Mouse (Mus musculus) lung, postnatal 4 days (tissue): ENCODE data around the gene Olfr766-ps1.
"Not testable (repeated sequence)": the region's sequence is repeated elsewhere in the genome, so short reads cannot be mapped to it uniquely, and the experiment has no call there.

ENCODE experiments used
- DNase-seq, 2 experiments: peaks; one replicate each; pipeline ENCODE4 v3.0.0; 2021

Olfr766-ps1 gene

GRCm38 (mm10) chr10:129068877-129069276 lies at the start of gene Olfr766-ps1:
Olfr766-ps1 (minus strand) TSS chr10:129068977.
- DNase-seq = no peak

- no peak for DNase-seq
Observed at GRCm38 (mm10) chr10:129117761-129118160, 49.0 kb upstream of the Olfr766-ps1 start, which contains the start of gene Olfr769. Olfr769 (minus strand) TSS chr10:129117861.

GRCm38 (mm10) chr10:129115146-129115545 lies 46.4 kb upstream of the Olfr766-ps1 start:
- no peak for DNase-seq

GRCm38 (mm10) chr10:129101231-129101630 lies 32.5 kb upstream of the Olfr766-ps1 start:
- DNase-seq = no peak

GRCm38 (mm10) chr10:129099275-129099674 lies 30.5 kb upstream of the Olfr766-ps1 start, which contains the start of gene Olfr768:
Olfr768 (minus strand) TSS chr10:129099375.
- DNase-seq = no peak

GRCm38 (mm10) chr10:129082810-129083209 lies 14.0 kb upstream of the Olfr766-ps1 start, which contains the start of gene Olfr767:
Olfr767 (minus strand) TSS chr10:129082910.
- not testable (repeated sequence) for DNase-seq

GRCm38 (mm10) chr10:129049898-129050297 lies 18.9 kb downstream of the Olfr766-ps1 start, which contains the start of gene Olfr765:
Olfr765 (minus strand) TSS chr10:129049998.
- DNase-seq = not testable (repeated sequence)

GRCm38 (mm10) chr10:129039796-129040195 lies 29.0 kb downstream of the Olfr766-ps1 start, which contains the start of gene Olfr764-ps1:
Olfr764-ps1 (minus strand) TSS chr10:129039896.
- no peak for DNase-seq

GRCm38 (mm10) chr10:129028343-129028742 lies 40.4 kb downstream of the Olfr766-ps1 start:
- no peak for DNase-seq

GRCm38 (mm10) chr10:129026018-129026662 lies 42.6 kb downstream of the Olfr766-ps1 start:
- DNase-seq = peak in 1 of 2 experiments; percentile 13

GRCm38 (mm10) chr10:129023319-129023718 lies 45.5 kb downstream of the Olfr766-ps1 start:
- DNase-seq = no peak

GRCm38 (mm10) chr10:129014477-129014876 lies 54.3 kb downstream of the Olfr766-ps1 start:
- DNase-seq = no peak
